Mouse (Mus musculus) CH12.LX (cell line): Measurements from ENCODE around the gene Ugt3a1.

Experiments used
- CTCF ChIP-seq, 2 experiments: IDR thresholded peaks in 1 of 2; conservative IDR thresholded peaks in 1 of 2; 2 replicates each; pipeline ENCODE4 v1.5.1; 2011 to 2012; ENCODE audit warnings: low read depth in 2 of 2, low read length in 2 of 2, improper control_type of control experiment in 1 of 2, inconsistent platforms in 1 of 2, mild to moderate bottlenecking in 1 of 2, moderate library complexity in 1 of 2
- RCOR1 ChIP-seq: conservative IDR thresholded peaks from 2 replicates; pipeline ENCODE4 v1.6.1; 2012; ENCODE audit warnings: low read depth, mild to moderate bottlenecking, inconsistent platforms, low read length, improper control_type of control experiment
- USF1 ChIP-seq: IDR thresholded peaks from 2 replicates; pipeline ENCODE4 v1.6.1; 2014; ENCODE audit warnings: low read depth, mild to moderate bottlenecking, inconsistent platforms, low read length, improper control_type of control experiment
- ZNF384 ChIP-seq: IDR thresholded peaks from 2 replicates; pipeline ENCODE4 v1.6.1; 2012; ENCODE audit warnings: low read depth, low read length, improper control_type of control experiment, inconsistent platforms

GRCm38 (mm10) chr15:9337021-9337420 lies 60.3 kb downstream of the Ugt3a1 start:
- TF ChIP-seq USF1: no peak
- TF ChIP-seq CTCF (conservative IDR thresholded peaks at IDR 0.05 in 1 of 2, IDR thresholded peaks at IDR 0.05 in 1 of 2; ENCODE audit: low read depth in 2 of 2, low read length in 2 of 2): 0 out of 4 replicates have a peak, but pooled peaks of 1 of the 2 experiments have one; percentile 1
- no peak for TF ChIP-seq ZNF384
- TF ChIP-seq RCOR1: no peak
